Mouse (Mus musculus) urinary bladder, adult 18-20 months (tissue): ENCODE measurements around the gene Arl8a.
"Not testable (repeated sequence)": the region's sequence is repeated elsewhere in the genome, so short reads cannot be mapped to it uniquely, and the experiment has no call there.

Experiments
- DNase-seq, 2 experiments: peaks; one replicate each; pipeline ENCODE4 v3.0.0; 2022; ENCODE audit warnings: low spot score in 2 of 2, mixed read lengths in 2 of 2

Gene Arl8a

GRCm38 (mm10) chr1:135169556-135170224, 23.1 kb downstream of the Arl8a start:
- no peak for DNase-seq

GRCm38 (mm10) chr1:135170299-135170698, 23.7 kb downstream of the Arl8a start:
- no peak for DNase-seq

- DNase-seq, result no peak
Observed at GRCm38 (mm10) chr1:135171202-135171601, 24.6 kb downstream of the Arl8a start.

GRCm38 (mm10) chr1:135171984-135172383, 25.4 kb downstream of the Arl8a start:
- DNase-seq, result peak in 1 of 2 experiments; percentile 34

- no peak for DNase-seq
Observed at GRCm38 (mm10) chr1:135173311-135173710, 26.7 kb downstream of the Arl8a start.

- DNase-seq, result no peak
Observed at GRCm38 (mm10) chr1:135175176-135175575, 28.6 kb downstream of the Arl8a start.

GRCm38 (mm10) chr1:135177724-135178123, 31.1 kb downstream of the Arl8a start:
- no peak for DNase-seq

DNA sequence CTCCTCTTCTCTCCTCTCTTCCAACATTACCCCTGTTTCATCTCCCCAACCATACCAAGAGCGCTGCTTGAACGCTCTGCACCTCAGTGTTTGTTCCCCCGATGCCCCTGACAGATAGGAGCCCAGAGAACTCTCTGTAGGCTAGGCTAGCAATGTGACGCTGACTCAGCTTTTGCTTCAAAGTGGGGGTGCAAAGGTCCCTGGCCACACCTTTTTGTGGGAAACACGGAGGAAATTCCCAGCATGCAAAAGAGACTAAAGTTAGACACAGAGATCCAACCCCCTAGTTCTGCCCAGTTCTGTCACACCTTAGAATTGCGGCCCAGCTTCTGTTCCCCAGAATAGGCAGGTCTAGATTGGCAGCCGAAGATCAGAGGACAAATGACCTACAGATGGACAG, 32.2 kb downstream of the Arl8a start:
- no peak for DNase-seq

DNA sequence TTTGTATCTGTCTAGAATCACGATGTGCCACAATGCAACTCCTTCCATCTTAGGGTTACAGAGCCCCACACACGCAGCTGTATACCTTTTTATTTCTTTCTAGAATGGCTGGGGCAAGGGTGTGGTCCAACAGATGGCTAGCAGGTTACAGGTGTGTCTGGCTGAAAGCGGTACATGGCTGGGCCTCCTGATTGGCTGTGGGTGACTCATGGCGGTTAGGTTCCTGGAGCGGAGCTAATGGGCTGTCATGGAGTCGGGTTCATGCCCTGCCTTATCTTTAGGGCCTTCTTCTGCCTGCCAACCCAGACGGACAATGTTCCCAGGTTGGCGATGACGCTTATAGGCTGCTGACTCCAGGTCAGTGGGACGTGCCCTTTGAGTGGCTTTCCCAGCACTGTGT, 34.2 kb downstream of the Arl8a start:
- peak; percentile 29 to 54 for DNase-seq

DNA sequence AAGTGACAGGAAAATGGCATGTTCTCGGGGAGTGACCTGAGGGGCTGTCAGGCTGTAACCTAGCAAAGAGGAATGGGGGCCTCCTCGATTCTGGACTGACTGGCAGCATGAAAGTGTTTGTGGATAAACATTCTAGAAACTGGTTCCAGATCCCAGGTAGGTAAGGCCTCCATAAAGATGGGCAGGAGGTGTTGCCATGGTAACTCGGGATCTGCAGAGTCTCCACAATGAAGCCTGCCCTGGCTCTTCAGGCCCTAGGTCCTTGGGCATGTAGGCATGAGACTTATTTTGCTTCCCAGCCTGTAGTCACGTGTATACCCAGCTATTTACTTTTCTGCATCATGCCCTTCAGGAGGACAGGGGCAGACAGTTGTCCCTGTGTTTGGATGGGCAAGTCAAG, 34.7 kb downstream of the Arl8a start:
- DNase-seq, result no peak

DNA sequence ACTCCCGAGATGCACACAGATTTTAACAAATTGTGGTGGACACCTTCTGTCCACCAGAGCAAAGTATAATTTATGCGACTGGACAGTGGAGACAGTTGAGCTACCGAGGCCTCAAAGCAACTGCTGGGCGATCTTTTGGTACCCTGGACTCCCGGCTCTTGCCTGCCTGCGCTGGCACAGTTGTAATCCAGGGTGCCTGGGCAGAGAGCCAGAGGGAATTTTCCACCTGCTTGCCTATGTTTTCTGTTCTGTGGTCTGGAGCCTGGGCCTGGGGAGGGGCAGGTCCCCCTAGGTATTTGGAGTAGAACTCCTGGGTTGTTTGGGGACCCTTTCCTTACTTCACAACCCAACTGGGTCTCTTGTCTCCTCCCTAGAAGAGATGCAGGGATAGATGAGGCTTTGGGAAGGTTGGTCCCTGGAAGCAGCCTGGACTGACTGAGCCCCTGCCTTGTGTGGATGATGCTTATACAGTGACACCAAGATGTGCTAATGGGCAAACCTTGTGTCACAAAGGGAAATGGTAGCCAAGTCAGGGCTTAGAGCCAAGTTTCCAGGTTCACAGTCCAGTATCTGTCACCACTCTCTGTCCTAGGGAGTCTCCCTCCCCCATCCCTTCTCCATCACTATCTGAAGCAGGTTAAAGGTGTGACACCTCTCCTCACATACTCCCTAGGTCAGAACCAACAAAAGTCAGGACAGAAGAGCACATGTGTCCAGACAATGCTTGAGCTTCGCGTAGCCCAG, 35.4 kb downstream of the Arl8a start:
- no peak for DNase-seq

GRCm38 (mm10) chr1:135182975-135183374, 36.4 kb downstream of the Arl8a start:
- no peak for DNase-seq

DNA sequence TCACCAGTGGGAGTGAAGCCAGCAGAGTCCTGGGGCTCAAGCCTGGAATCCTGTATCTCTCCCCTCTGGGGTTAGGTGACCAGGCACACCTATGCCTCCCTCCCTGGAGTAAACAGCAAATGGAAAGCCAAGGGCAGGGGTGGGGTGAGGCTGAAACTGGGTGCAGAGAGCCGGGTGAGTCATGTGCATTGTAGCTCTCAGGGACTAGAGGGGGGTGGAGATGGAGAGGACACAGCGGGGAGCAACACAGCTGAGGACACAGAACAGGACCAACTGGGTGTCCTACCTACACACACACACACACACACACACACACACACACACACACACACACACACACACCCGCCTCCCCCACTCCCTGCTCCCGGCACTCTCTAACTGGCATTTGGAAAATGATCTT, 36.8 kb downstream of the Arl8a start:
- peak; percentile 44 to 75 for DNase-seq

DNA sequence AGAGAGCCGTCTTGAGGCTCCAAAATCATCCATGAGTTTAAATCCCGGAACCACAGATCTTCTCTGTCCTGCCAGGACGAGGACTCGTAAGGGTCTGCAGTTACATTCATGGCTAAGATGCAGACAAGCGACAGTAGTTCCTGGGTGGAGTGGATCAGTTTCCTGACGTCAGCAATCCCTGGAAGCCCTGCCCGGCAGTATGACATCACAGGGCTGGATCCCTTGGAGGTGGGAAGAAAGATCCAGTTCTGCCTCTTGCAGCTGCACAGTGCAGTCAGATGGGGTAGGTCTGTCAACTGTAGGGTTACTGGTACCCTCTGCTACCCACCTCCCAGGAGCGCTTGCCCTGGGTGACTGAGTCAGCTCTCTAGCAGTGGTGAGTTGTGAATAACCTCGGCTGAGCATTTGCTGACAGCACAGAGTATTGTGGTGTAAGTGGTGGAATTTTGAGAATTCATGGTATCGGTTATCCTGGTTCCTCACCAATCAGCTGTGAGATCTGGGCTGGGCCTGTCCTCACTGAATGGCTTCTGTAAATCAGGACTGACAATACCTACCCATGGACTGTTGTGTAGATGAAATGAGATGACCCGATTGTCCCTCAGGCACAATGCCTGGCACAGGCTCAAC, 37.4 kb downstream of the Arl8a start:
- no peak for DNase-seq

DNA sequence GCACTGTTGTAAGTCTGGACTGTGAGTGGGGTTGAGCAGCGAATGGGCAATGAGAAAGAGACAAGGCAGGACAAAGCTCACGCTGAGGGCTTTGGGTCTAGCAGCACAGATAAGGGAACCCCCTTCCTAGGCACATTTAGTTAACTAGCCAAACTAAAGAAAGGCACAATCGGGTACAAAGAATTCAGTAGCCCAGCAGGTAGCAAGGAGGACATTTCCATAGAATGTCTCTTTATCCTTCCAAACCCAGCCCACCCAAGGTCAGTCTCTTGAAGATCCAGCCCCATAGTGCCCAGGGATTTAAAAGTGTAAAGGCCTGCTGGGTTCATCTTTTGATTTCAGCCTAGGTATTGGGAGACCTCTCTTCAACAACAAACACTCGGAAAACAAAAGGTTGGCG, 39.3 kb downstream of the Arl8a start:
- DNase-seq, result no peak

DNA sequence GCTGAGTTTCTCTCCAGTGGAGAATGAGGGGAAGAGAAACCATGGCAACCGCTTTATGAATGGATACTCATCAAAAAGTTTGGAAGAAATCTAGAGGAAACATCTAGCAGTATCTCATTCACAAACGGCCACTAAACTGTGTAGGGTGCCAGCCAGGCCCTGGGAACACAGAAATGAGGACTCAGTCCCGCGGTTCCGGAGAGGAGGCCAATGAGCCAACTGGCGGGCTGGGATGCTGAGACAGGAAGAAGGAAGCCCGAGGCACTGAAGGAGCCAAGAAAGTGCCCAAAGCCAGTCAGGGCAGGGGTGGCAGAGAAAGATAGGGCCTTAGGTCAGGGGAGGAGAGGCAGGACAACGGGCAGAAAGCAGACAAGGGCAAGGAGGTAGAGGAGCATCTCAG, 39.8 kb downstream of the Arl8a start:
- DNase-seq, result no peak

GRCm38 (mm10) chr1:135187016-135187415, 40.4 kb downstream of the Arl8a start:
- DNase-seq, result not testable (repeated sequence)

DNA sequence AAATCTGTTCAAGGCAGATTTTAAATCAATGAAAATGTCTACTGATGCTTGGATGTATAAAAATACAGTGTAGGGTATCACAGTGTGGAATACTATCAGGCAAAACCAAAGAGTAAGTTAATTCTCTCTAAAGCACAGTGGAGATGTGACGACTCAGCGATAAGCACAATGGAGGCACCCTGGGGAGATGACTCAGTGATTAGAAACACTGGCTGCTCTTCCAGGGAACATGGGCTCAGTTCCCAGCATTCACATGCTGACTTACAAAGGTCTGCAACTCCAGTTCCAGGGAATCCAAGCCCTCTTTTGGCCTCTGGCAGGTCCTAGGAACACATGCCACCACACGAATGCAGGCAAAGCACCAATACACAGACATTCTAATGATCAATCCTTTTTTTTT, 41.6 kb downstream of the Arl8a start:
- no peak for DNase-seq

DNA sequence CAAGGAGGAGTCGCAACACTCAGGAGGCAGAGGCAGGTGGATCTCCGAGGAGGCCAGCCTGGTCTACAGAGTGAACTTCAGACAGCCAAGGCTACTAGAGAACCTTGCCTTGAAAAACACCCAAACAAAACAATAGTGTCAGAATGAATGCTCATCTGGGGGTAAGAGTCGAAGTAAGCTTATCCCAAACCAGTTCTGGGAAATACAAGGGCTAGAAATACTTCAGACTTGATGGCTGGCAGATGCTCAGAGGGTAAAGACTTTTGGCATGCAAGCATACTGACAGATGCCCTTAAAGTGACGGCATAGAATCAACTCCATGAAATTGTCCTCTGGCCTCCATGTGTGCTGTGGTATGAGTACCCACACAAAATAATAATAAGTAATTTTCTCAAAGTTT, 42.6 kb downstream of the Arl8a start:
- DNase-seq, result no peak

DNA sequence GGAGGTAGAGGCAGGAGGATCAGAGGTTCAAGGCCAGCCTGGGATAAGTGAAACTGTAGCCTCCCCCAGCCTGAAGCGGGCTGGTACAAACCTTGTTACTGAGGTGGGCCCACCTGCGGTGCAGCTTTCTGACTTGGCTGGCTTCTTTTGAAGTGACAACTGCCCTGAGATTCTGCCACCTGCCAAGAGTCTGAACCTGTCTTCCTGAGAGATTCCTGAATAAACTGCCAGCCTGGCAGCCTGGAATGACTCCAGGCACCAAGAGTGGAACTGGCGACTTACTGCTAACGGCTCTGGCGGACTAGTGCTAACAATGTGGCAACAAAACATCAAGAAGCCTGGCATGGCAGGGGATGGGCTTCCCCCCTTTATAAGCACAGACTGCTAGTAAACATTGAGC, 47.7 kb downstream of the Arl8a start:
- DNase-seq, result not testable (repeated sequence)

DNA sequence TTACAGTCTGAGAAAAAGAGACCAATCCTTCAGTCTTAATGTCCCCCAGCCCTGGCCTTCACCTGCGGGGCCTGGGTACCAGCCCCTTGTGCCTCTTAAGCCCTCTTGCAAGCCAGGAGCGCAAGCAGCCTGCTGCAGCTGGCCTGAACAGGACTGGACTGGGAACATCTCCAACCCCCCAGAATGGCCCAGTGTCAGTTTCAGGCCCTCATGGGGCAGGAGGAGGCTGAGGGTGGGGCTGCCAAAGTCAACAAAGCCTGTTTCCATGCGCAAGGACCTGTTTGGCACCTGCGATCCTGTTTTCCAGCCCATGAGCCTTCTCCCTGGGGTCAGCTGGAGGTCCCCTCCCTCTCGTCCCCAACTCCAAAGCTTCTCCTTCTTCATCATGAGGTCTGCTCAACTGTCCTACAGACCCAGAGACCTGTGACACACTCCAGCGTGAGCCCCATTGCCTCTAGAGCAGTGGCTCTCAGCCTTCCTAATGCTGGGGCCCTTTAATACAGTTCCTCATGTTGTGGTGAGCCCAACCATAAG, 49.4 kb downstream of the Arl8a start:
- DNase-seq, result no peak

DNA sequence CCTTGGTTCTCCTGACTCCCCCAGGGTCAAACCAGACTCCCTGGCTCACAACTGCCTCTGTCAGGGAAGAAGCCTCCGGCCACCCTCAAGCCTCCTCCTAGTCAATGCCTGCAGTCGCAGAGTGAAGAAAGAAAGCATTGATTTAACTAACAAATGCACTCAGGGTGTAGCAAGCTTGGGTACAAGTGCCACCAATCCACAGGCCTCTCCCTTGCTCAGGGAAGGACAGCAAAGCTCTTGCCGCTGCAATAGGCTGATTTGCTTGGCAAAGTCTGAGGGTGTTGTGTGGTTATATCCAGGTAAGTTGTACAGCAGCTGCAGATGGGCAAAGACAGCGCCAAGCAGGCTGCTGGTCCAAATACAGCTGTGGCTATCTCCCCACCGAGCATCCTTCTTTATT, 51.8 kb downstream of the Arl8a start:
- no peak for DNase-seq
